Mouse (Mus musculus): ENCODE data around the gene Diexf. TPM values are rescaled to one million over a fixed set of nuclear protein-coding genes. Genes with fewer than 3 reads are reported as not detected.

Gene Diexf
- total RNA-seq, 2 experiments from 2014 or later: 19.5 to 22.3 TPM

GRCm38 (mm10) chr1:193092771-193093170, 37.3 kb downstream of the Diexf start:
- intact Hi-C loops (cut with DNase I): no loop called here
- DNase-seq (ENCODE audit: low spot score in 2 of 2): no peak

DNA sequence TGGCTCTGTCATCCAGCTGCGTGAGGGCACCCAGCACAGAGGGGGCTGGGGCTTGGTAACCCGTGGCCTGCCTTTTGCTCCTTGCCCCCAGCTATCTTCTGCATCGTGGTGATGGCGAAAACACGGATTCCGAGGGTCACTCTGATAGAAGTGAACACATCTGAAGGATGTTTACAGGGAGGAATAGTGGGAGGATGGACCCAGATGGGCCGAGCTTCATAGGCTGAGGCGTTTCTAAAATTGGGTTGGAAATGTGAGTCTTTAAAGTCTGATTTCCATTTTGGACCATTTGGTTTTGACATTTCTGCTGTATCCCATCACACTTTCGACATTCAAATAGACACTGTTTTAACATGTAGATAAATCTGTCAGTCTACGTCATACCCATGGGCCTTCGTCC, 39.2 kb downstream of the Diexf start:
- intact Hi-C loops (cut with DNase I): no loop called here
- DNase-seq (ENCODE audit: low spot score in 2 of 2): peak in 1 of 2 experiments; percentile 35

- peak; percentile 69 to 72 for DNase-seq (ENCODE audit: low spot score in 2 of 2)
- intact Hi-C loops (cut with DNase I): no loop called here
These were observed 39.7 kb downstream of the Diexf start for GRCm38 (mm10) chr1:193090211-193090871.

GRCm38 (mm10) chr1:193089683-193090082, 40.4 kb downstream of the Diexf start:
- intact Hi-C loops (cut with DNase I): no loop called here
- DNase-seq (ENCODE audit: low spot score in 2 of 2): peak in 1 of 2 experiments; percentile 53

DNA sequence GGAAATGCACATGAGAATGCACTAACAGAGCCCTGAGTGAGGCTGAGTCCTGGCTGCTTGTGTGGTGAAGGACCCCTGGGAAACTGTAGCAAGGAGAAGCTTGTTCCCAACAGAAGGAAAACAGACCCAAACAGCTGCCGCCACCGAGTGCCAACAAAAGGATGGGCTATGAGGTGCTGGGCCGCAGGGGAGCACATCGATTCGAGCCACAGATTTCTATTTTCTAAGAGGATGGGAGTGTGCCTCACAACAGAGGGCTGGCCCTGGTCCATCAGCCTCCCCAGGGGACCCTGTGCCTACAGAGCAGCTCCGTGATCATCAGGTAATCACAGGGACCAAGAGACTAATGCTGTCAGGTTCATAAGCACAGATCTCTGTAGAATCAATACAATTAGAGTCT, 40.9 kb downstream of the Diexf start:
- intact Hi-C loops (cut with DNase I): no loop called here
- DNase-seq (ENCODE audit: low spot score in 2 of 2): no peak

GRCm38 (mm10) chr1:193086842-193087476, 43.1 kb downstream of the Diexf start:
- peak in 1 of 2 experiments; percentile 53 for DNase-seq (ENCODE audit: low spot score in 2 of 2)
- intact Hi-C loops (cut with DNase I): no loop called here

DNA sequence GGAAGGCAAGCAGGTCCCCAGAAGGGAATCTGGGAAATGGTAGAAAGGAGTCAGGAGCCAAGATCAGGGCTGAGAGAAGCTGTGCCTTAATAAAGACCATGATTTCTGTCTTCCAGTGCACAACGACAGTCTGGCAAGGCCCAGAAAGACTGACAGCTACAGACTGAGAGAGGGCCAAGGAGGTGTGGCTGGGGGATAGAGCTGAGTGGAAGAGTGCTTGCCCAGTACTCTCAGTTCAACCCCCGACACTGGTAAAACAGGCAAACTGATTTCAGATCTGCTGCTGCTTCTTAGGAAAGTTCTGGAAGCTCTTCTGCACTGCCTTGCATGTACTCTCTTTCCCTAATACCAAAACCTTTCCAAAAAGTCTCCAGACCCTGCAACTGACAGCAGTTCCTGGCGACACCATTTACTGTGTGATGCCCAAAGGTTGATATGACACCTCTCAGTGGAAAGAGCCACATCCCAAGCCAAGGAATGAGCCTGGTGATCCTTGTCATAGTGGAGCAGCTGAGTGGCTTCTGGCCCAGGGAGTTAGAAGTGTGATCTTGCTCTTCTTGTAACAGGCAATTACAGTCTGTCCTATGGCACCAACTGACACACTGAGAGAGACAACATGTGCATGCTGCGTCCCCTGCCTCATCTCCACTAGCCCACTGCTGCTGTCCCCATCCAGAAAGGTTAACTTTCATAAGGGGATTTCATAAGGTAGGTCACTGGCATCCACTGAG, 43.8 kb downstream of the Diexf start:
- intact Hi-C loops (cut with DNase I): no loop called here
- no peak for DNase-seq (ENCODE audit: low spot score in 2 of 2)

DNA sequence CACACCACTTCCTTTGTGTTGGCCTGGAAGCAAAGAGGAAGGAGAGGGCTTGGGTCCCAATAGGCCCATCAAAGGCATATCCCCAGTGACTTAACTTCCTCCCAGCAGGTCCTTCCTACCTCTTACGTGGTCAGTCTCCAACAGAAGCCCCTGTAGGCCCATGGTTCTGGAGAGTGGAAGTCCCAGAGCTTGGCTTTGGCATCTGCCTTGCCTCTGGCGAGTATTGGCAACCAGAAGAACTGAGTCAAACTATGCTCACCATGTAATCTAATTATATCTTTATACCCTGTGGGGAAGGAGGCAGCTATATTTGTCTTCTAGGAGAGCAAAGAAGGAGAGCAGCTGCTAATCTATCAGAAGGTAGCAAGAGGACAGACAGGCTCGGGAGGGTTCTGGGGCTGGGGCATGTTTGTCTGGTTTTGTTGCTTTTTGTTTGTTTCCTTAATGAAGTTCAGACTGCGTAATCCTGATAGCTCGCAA, 44.5 kb downstream of the Diexf start:
- no peak for DNase-seq (ENCODE audit: low spot score in 2 of 2)
- intact Hi-C loops (cut with DNase I): no loop called here

DNA sequence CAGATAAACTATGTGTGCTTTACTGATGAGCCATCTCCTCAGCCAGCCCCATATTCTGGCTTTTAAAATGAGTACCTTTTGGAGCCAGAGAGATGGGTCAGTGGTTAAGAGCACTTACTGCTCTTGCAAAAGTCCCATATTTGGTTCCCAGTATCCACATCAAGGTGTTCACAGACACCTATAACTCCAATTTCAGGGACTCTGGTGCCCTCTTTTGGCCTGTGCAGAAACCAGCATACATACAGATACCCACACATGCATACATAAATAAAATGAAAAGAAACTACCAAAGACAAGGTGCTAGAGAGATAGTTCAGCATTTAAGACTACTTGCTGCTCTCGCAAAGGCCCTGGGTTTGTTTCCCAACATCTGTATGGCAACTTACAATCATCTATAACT, 46.1 kb downstream of the Diexf start:
- intact Hi-C loops (cut with DNase I): no loop called here
- no peak for DNase-seq (ENCODE audit: low spot score in 2 of 2)

- intact Hi-C loops (cut with DNase I): no loop called here
- DNase-seq (ENCODE audit: low spot score in 2 of 2): no peak
These were observed 47.0 kb downstream of the Diexf start for GRCm38 (mm10) chr1:193083051-193083450.

- intact Hi-C loops (cut with DNase I): no loop called here
These were observed 47.7 kb downstream of the Diexf start for GRCm38 (mm10) chr1:193082311-193082921.

DNA sequence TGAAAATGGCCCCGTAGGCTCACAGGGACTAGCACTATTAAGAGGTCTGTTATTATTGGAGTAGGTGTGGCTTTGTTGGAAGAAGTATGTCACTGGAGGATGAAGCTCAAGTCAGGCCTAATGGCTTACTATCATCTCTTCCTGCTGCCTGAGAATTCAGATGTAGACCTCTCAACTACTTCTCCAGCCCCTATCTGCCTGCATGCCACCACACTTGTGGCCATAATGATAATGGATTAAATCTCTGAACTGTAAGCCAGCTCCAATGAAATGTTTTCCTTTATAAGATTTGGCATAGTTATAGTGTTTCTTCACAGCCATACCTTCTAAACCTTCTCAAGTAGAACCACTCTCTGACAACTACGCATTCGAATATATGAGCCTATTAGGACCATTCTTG, 67.5 kb downstream of the Diexf start:
- intact Hi-C loops (cut with DNase I): no loop called here
- DNase-seq (ENCODE audit: low spot score in 2 of 2): no peak

More at GRCm38 (mm10) chr1:193082311-193082921, 47.7 kb downstream of the Diexf start:
- no peak for DNase-seq (ENCODE audit: low spot score in 2 of 2)

DNA sequence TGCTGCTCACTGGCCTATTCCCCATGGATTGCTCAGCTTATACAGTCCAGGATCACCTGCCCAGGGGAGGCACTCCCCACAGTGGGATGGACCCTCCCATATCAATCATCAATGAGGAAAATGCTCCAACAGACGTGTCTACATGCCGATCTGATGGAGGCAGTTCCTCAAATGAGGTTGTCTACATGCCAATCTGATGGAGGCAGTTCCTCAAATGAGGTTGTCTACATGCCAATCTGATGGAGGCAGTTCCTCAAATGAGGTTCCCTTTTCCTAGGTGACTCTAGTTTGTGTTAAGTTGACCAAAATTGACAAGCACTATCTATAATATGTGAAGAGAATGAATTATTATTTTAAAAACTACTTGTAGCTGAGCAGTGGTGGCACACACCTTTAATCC, 69.9 kb downstream of the Diexf start:
- intact Hi-C loops (cut with DNase I): no loop called here
- no peak for DNase-seq (ENCODE audit: low spot score in 2 of 2)

DNA sequence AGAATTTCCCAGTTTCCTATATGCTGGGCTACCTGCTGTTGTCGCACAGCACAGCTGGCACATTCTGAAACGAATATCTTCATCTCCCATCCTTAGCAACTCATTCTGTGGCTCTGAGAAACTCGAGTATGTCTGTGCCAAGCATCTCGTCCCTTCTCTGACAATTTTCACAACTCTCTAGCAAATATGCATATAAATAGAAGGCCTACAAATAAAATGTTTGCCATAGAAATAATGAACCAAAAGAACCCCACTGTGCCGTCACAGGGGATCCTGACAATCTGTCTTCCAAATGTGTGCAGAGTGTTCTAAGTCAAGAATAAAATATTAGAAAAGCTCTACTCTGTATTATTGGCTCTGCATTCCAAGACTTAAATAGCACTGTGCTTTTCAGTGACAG, 70.5 kb downstream of the Diexf start:
- intact Hi-C loops (cut with DNase I): no loop called here
- peak; percentile 23 to 65 for DNase-seq (ENCODE audit: low spot score in 2 of 2)

- no peak for DNase-seq (ENCODE audit: low spot score in 2 of 2)
- intact Hi-C loops (cut with DNase I): no loop called here
These were observed 75.7 kb downstream of the Diexf start for GRCm38 (mm10) chr1:193054401-193054800.

GRCm38 (mm10) chr1:193053065-193053464, 77.0 kb downstream of the Diexf start:
- intact Hi-C loops (cut with DNase I): no loop called here

GRCm38 (mm10) chr1:193047616-193048015, 82.5 kb downstream of the Diexf start:
- intact Hi-C loops (cut with DNase I): no loop called here

More at GRCm38 (mm10) chr1:193053065-193053464, 77.0 kb downstream of the Diexf start:
- DNase-seq (ENCODE audit: low spot score in 2 of 2): no peak

DNA sequence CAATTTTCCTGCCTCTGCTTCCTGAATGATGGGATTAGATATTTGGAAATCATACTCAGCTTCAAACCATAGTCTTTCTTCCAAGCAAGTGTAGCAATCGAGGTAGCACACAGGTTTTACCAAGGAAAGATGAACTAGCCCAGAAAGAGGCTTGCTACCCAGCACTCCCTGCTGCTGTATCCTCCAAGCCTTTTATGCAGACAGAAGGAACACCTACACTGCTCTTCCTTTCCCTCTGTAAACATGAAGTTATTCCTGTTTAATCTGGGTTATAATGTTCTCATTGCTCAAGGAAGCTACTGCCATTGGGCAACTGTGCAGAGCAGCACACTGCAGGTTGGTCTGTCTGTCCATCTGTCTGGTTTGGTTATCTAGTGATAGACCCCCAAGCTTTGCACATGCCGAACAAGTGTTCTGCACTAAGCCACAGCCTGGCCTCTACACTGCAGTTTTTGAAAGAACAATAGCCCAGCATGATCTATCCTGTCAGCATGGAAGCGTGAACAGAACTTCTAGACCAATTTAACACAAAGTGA, 87.2 kb downstream of the Diexf start:
- DNase-seq (ENCODE audit: low spot score in 2 of 2): peak in 1 of 2 experiments; percentile 46
- intact Hi-C loops (cut with DNase I): no loop called here

More at GRCm38 (mm10) chr1:193047616-193048015, 82.5 kb downstream of the Diexf start:
- DNase-seq (ENCODE audit: low spot score in 2 of 2): peak in 1 of 2 experiments; percentile 51

All from left cerebral cortex, postnatal 14 days (tissue).